Mouse (Mus musculus) limb, embryonic 10.5 days (tissue): ENCODE measurements around the gene Myo1b. TPM values are rescaled to one million over a fixed set of nuclear protein-coding genes. Genes with fewer than 3 reads are reported as not detected.

ENCODE experiments used
- DNase-seq: peaks from one replicate; pipeline ENCODE4 v3.0.0-alpha.2; 2017; ENCODE audit warnings: low spot score
- H3K27ac ChIP-seq: fragments of 300-500 bp; sonication (generic); 2 replicates; pipeline ENCODE4 v1.5.1; 2016; ENCODE audit warnings: mild to moderate bottlenecking
- H3K27me3 ChIP-seq: fragments of 300-500 bp; sonication (generic); 2 replicates; pipeline ENCODE4 v1.6.1; 2016; ENCODE audit warnings: low read depth, mild to moderate bottlenecking; ENCODE audit not compliant: poor library complexity, severe bottlenecking
- H3K36me3 ChIP-seq: fragments of 300-500 bp; sonication (generic); 2 replicates; pipeline ENCODE4 v1.6.1; 2016; ENCODE audit warnings: mild to moderate bottlenecking, moderate library complexity
- H3K4me1 ChIP-seq: fragments of 300-500 bp; sonication (generic); 2 replicates; pipeline ENCODE4 v1.6.1; 2016
- H3K4me3 ChIP-seq: fragments of 300-500 bp; sonication (generic); 2 replicates; pipeline ENCODE4 v1.5.1; 2016; ENCODE audit warnings: mild to moderate bottlenecking, moderate library complexity
- H3K9me3 ChIP-seq: fragments of 300-500 bp; sonication (generic); replicated peaks from 2 replicates; pipeline ENCODE4 v1.6.1; 2016; ENCODE audit warnings: mild to moderate bottlenecking
- WGBS: fragments of 180-500 bp; shearing (Covaris S2); methylation state at CpG from one replicate; pipeline ENCODE4 v1.1.7; 2016; 5-methylcytosine and 5-hydroxymethylcytosine counted together
- polyA plus RNA-seq: library from polyadenylated mRNA; unstranded; fragments of >200 nt; fragmentation: Nextera tagmentation; extraction: Ambion mirVana; gene quantifications from 2 replicates; pipeline ENCODE4 v1.2.1, GENCODE M21; 2016

Gene Myo1b
- polyA plus RNA-seq, 1 experiment from 2014 or later, result 115 TPM

GRCm38 (mm10) chr1:51789269-51789668, 126.6 kb downstream of the Myo1b start:
- Histone ChIP-seq H3K9me3 (no peaks in the 10 kb centered on the region), H3K4me3 (no peak overlapping the region), H3K27ac (no peak overlapping the region), H3K36me3 (peaks cover 83% of the 10 kb centered on the region), H3K4me1 (peaks cover 5% of the 10 kb centered on the region; the same call in 1 of the 2 replicates), H3K27me3 (no peaks in the 10 kb centered on the region)
- DNase-seq, result no peak
- 52% methylated on average over 6 of the region's 6 CpGs for WGBS

DNA sequence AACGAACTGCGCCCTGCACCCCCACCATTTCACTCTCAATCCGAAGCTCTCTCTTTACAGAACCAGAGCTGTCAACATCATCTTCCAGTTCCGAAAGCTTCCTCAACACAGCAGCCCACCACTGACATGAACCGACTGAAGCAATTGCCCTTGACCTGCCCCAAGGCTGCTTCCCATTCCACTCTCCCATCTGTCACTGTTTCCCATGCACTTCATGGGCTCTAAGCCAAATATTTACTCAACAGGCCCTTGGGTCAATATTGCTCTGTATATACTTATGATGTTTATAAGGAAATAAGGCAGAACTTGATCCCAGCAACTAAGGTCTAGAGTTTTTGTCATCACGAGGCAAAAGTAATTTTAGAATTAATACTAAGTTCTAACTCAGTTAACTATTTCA, 133.8 kb downstream of the Myo1b start:
- H3K27ac ChIP-seq, result no peak overlapping the region
- H3K27me3 ChIP-seq, result no peaks in the 10 kb centered on the region
- no peak for DNase-seq
- no peaks in the 10 kb centered on the region for H3K4me1 ChIP-seq
- H3K36me3 ChIP-seq, result peaks cover 95% of the 10 kb centered on the region
- WGBS, result 89% methylated on average over 6 of the region's 6 CpGs
- no peaks in the 10 kb centered on the region for H3K9me3 ChIP-seq
- H3K4me3 ChIP-seq, result no peak overlapping the region

DNA sequence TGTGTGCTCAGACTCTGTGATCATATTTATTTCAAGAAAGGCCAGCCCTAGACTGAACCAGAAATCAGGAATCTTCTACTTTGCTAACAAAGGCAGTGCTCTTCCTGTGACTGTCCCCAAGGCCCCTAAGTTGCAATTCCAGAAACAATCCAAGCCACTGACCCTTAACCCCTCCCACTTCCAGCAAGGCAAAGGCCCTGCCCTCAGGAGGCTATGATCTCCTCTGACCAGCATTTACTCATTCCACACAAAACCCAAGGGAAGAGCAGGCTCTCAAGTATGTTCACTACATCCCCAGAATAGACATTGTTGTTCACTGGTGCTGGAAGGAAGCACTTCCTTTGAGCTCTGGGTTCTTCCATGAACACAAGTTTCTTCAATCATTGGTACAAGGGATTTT, 135.5 kb downstream of the Myo1b start:
- no peak for DNase-seq
- Histone ChIP-seq H3K36me3 (peaks cover 95% of the 10 kb centered on the region), H3K4me3 (no peak overlapping the region), H3K27ac (no peak overlapping the region), H3K9me3 (no peaks in the 10 kb centered on the region), H3K27me3 (no peaks in the 10 kb centered on the region), H3K4me1 (no peaks in the 10 kb centered on the region)

GRCm38 (mm10) chr1:51778241-51778640, 137.6 kb downstream of the Myo1b start:
- no peaks in the 10 kb centered on the region for H3K9me3 ChIP-seq
- no peak for DNase-seq
- no peaks in the 10 kb centered on the region for H3K4me1 ChIP-seq
- 92% methylated on average over 7 of the region's 7 CpGs for WGBS
- no peaks in the 10 kb centered on the region for H3K27me3 ChIP-seq
- no peak overlapping the region for H3K4me3 ChIP-seq
- peaks cover 98% of the 10 kb centered on the region for H3K36me3 ChIP-seq
- H3K27ac ChIP-seq, result no peak overlapping the region

- H3K36me3 ChIP-seq, result peaks cover 99% of the 10 kb centered on the region
- H3K4me3 ChIP-seq, result no peak overlapping the region
- no peak overlapping the region for H3K27ac ChIP-seq
- DNase-seq, result no peak
- no peaks in the 10 kb centered on the region for H3K27me3 ChIP-seq
- 94% methylated on average over 5 of the region's 5 CpGs for WGBS
- no peaks in the 10 kb centered on the region for H3K4me1 ChIP-seq
- no peaks in the 10 kb centered on the region for H3K9me3 ChIP-seq
Measured at GRCm38 (mm10) chr1:51770504-51770871, 145.4 kb downstream of the Myo1b start.

DNA sequence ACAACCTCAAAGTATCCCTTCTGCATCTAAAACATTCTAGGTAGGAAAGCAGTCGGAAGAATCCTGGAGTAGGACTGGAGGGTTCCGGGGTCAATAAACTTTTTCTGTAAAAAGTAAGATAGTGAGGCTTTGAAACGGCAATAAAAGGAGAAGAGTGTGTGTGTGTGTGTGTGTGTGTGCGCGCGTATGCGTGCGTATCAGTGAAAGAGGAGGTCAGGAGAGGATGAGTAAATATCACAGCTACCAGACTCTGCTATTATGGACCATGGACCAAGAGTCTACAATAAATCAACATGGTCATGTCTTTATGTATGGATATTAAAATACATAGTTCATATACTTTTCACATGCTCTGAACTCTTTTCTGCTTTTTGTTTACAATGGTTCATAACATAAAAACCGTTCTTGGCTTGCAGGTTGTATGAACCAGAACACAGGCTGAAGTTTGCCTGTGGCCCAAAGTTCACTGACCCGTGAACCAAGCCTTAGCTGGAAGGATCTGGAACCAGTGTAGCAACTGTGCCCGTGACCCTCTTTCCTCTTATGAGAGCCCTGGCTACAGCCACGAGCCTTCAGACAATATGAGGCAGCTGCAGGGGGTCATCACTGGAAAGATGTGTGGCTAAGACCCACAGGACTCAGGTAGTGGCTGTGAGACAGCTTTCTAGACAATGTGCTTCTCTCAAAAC, 145.9 kb downstream of the Myo1b start:
- WGBS, result 94% methylated on average over 12 of the region's 12 CpGs
- peaks cover 98% of the 10 kb centered on the region for H3K36me3 ChIP-seq
- H3K4me1 ChIP-seq, result no peaks in the 10 kb centered on the region
- H3K4me3 ChIP-seq, result no peak overlapping the region
- no peaks in the 10 kb centered on the region for H3K27me3 ChIP-seq
- no peak overlapping the region for H3K27ac ChIP-seq
- H3K9me3 ChIP-seq, result no peaks in the 10 kb centered on the region
- DNase-seq, result no peak

- Histone ChIP-seq H3K9me3 (no peaks in the 10 kb centered on the region), H3K4me3 (no peak overlapping the region), H3K36me3 (peaks cover 93% of the 10 kb centered on the region), H3K27me3 (no peaks in the 10 kb centered on the region), H3K4me1 (no peaks in the 10 kb centered on the region), H3K27ac (no peak overlapping the region)
- no peak for DNase-seq
- 93% methylated on average over 4 of the region's 4 CpGs for WGBS
Measured at GRCm38 (mm10) chr1:51766271-51766670, 149.6 kb downstream of the Myo1b start.

DNA sequence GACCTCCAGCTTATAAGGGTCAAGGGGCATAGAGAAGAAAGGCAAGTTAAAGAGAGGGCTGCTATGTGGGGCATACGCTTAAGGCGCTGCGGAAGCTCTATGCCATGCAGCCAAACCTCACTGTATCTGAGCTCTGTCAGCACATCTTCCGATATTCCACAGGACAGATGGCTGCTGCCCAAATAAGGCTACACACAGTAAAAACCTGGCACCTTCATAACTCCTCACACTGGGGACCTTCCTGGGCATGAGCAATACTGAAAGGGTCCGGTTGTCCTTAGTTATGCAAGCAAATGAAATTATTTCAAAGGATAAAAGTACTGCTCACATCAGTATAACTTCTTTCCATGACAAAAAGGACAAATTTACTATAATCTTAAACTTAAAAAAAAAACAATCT, 150.7 kb downstream of the Myo1b start:
- no peak overlapping the region for H3K27ac ChIP-seq
- no peaks in the 10 kb centered on the region for H3K4me1 ChIP-seq
- no peak for DNase-seq
- H3K4me3 ChIP-seq, result no peak overlapping the region
- 96% methylated on average over 5 of the region's 5 CpGs for WGBS
- H3K36me3 ChIP-seq, result peaks cover 93% of the 10 kb centered on the region
- H3K27me3 ChIP-seq, result no peaks in the 10 kb centered on the region
- H3K9me3 ChIP-seq, result no peaks in the 10 kb centered on the region

DNA sequence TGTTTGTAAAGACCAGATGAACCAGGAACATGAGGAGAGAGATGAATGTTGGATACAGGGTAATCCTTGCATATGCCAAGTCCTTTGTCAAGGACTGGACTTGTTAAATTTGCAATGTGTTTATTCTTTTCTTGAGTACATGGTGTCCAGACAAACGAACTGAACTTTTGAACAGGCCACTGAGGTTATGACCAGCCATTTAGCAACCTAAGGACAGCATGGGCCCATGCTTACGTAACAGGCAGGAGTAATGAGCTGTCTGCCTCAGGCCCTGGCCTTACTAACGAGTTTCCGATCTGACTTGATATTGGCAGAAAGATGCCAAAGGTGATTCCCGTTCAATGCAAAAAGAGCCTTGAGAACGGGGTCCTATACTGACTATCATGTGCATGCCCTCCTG, 156.2 kb downstream of the Myo1b start:
- H3K36me3 ChIP-seq, result peaks cover 95% of the 10 kb centered on the region
- H3K4me3 ChIP-seq, result no peak overlapping the region
- H3K9me3 ChIP-seq, result no peaks in the 10 kb centered on the region
- no peaks in the 10 kb centered on the region for H3K27me3 ChIP-seq
- peaks cover 15% of the 10 kb centered on the region for H3K4me1 ChIP-seq
- H3K27ac ChIP-seq, result no peak overlapping the region
- DNase-seq, result no peak
- WGBS, result 65% methylated on average over 6 of the region's 6 CpGs

DNA sequence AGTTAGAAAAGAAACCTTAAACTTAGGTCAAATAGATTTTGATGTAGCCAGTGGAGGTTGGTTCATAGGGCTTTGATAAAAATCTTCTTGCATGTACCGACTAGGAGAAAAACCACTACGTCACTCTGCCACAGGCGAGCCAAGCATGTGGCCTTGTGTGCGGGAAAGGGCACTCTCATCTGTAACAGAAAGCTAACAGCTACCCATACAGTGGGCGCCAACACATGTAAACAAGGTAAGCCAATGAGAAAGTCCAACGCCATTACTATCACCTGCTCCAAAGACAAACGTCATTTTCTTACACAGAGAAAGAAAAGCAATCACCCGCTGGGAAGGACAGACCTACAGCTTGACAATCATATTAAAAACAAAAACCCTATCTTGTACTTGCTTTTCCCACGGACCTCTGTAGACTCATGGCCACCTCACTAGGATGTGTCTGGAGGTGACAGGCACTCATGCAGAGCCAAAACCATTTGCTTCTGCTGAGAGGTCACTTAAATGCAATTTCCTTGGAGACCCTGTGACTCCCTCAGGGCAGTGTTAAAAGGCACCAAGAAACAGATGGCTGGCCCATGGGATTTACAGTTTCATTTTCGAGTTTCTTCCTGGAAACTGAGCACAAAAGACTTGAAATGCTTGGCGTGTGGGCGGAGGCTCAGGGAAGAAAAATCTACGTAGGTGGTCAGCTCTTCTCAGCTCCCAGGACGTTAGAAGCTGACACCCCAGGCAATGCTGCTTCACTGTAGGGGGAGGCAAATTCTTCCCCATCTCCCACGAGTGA, 157.4 kb downstream of the Myo1b start:
- H3K27ac ChIP-seq, result no peak overlapping the region
- H3K4me3 ChIP-seq, result no peak overlapping the region
- H3K4me1 ChIP-seq, result peaks cover 15% of the 10 kb centered on the region
- H3K9me3 ChIP-seq, result no peaks in the 10 kb centered on the region
- H3K36me3 ChIP-seq, result peaks cover 100% of the 10 kb centered on the region
- H3K27me3 ChIP-seq, result no peaks in the 10 kb centered on the region
- peak; percentile 38 for DNase-seq
- WGBS, result 68% methylated on average over 15 of the region's 15 CpGs

DNA sequence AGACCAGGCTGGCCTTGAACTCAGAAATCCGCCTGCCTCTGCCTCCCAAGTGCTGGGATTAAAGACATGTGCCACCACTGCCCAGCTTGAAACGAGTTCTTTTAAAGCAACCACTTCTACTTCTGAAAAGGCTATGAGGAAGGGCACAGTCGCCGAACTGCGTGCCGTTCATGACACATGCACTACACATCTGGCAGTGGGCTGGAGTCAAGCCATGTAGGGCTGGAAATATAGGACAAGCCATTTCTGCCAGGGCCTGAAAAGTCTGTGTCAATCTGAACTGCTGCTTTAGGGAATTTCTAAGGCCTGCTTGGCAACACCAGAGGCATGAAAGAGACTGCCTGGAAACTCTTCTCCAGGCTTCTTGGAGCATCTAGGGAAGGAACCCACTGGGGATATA, 162.2 kb downstream of the Myo1b start:
- H3K36me3 ChIP-seq, result peaks cover 93% of the 10 kb centered on the region
- DNase-seq, result no peak
- H3K4me1 ChIP-seq, result peaks cover 1% of the 10 kb centered on the region; the same call in 1 of the 2 replicates
- H3K4me3 ChIP-seq, result no peak overlapping the region
- 95% methylated on average over 6 of the region's 6 CpGs for WGBS
- H3K27ac ChIP-seq, result no peak overlapping the region
- no peaks in the 10 kb centered on the region for H3K9me3 ChIP-seq
- no peaks in the 10 kb centered on the region for H3K27me3 ChIP-seq

DNA sequence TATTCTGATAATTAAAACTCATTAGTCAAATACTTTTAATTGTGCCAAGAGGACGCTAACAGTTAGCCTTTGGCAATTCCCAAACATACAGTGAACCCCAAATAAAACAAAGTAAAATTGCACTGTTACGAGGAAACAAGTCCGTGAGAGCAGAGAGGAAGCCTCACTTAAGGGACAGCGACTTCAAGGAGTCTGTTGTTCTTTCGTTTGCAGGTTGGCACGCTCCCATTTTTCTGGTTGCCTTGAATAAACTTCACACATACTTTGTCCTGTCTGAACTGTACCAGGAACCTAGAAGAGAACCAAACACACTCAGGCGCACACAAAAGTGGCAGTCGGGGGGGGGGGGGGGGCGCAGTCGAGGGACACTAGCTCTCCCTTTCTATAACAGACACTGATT, 164.9 kb downstream of the Myo1b start:
- Histone ChIP-seq H3K36me3 (peaks cover 88% of the 10 kb centered on the region), H3K4me3 (no peak overlapping the region), H3K27me3 (no peaks in the 10 kb centered on the region), H3K27ac (no peak overlapping the region), H3K4me1 (0 out of 2 replicates have a peak, but pooled peaks cover 5% of the 10 kb centered on the region), H3K9me3 (no peaks in the 10 kb centered on the region)
- DNase-seq, result no peak
- 88% methylated on average over 10 of the region's 10 CpGs for WGBS

- no peak overlapping the region for H3K4me3 ChIP-seq
- no peaks in the 10 kb centered on the region for H3K27me3 ChIP-seq
- peaks cover 81% of the 10 kb centered on the region for H3K36me3 ChIP-seq
- 94% methylated on average over 2 of the region's 2 CpGs for WGBS
- no peak overlapping the region for H3K27ac ChIP-seq
- DNase-seq, result no peak
- H3K9me3 ChIP-seq, result no peaks in the 10 kb centered on the region
- H3K4me1 ChIP-seq, result 0 out of 2 replicates have a peak, but pooled peaks cover 5% of the 10 kb centered on the region
Measured at GRCm38 (mm10) chr1:51748306-51748705, 167.6 kb downstream of the Myo1b start.
